Mouse (Mus musculus) erythroblast, embryonic 14.5 days (primary cell): ENCODE data around the gene Dio3.

Experiments used
- GATA1 ChIP-seq: IDR thresholded peaks from 2 replicates; pipeline ENCODE4 v1.6.1; 2012; ENCODE audit warnings: low read length, inconsistent platforms, mixed read lengths
- TAL1 ChIP-seq: IDR thresholded peaks from 3 replicates; pipeline ENCODE4 v1.6.1; 2012; ENCODE audit warnings: low read length, inconsistent platforms, mixed read lengths

- no peak for TF ChIP-seq GATA1
- no peak for TF ChIP-seq TAL1
Measured at GRCm38 (mm10) chr12:110237046-110237445, 41.8 kb upstream of the Dio3 start.
